16 mouse cellular contexts compared by ENCODE assay signal in genomic region chr13:113844717-113845116, GRCm38 (mm10).
"Had no signal": no experiment of that assay in that cellular context is flagged by ENCODE, and none has a peak within 500 bp of the region (broad histone marks: within the 10 kb centered on the region; RNA-seq: fewer than 3 reads in every experiment).

No protein-coding gene starts in this region.

- H3K9ac ChIP-seq: limb, embryonic 15.5 days; midbrain, embryonic 13.5 days; neural tube, embryonic 15.5 days had no signal

- H3K27ac ChIP-seq: limb, embryonic 15.5 days; midbrain, embryonic 13.5 days; neural tube, embryonic 15.5 days; stomach, postnatal 0 days had no signal

- H3K27me3 ChIP-seq: limb, embryonic 15.5 days; midbrain, embryonic 13.5 days; neural tube, embryonic 15.5 days had no signal

- H3K4me3 ChIP-seq: limb, embryonic 15.5 days; midbrain, embryonic 13.5 days; myocyte; neural tube, embryonic 15.5 days had no signal

- H3K4me2 ChIP-seq: limb, embryonic 15.5 days; midbrain, embryonic 13.5 days; neural tube, embryonic 15.5 days had no signal

- H3K36me3 ChIP-seq: neural tube, embryonic 15.5 days had no signal

- H3K4me1 ChIP-seq: neural tube, embryonic 15.5 days had no signal

- H3K9me3 ChIP-seq: limb, embryonic 15.5 days; midbrain, embryonic 13.5 days; neural tube, embryonic 15.5 days had no signal

- ATAC-seq: lung, postnatal 0 days; midbrain, embryonic 13.5 days had no signal

- DNase-seq: kidney, adult 11 months; kidney, postnatal 14 days; layer of hippocampus, adult 9-11 months; layer of hippocampus, postnatal 36 days; lung, adult 2 months; lung, postnatal 36 days; right cerebral cortex, adult 18-20 months; right cerebral cortex, postnatal 25 days; thymus, adult 2 months; thymus, postnatal 25 days had no signal
